Mouse (Mus musculus): ENCODE data around the gene Nrcam. TPM values are rescaled to one million over a fixed set of nuclear protein-coding genes. Genes with fewer than 3 reads are reported as not detected.
A peak's percentile ranks its signal among the peaks of the same experiment; 100 is the strongest.

The Nrcam gene
- polyA plus RNA-seq, 1 experiment from 2014 or later = 0.20 TPM

- no peaks in the 10 kb centered on the region for H3K36me3 ChIP-seq (replicated peaks)
- H3K4me2 ChIP-seq = peak overlapping the region; percentile 18; the same call in 1 of the 2 replicates
- no peak for ATAC-seq (ENCODE audit: insufficient read depth)
- no peak overlapping the region for H3K9ac ChIP-seq
- no peaks in the 10 kb centered on the region for H3K27me3 ChIP-seq
- no peak overlapping the region for H3K4me3 ChIP-seq (replicated peaks)
- H3K9me3 ChIP-seq (replicated peaks) = no peaks in the 10 kb centered on the region
- H3K4me1 ChIP-seq (replicated peaks) = no peaks in the 10 kb centered on the region
- WGBS (ENCODE audit: insufficient replicate concordance) = 6% methylated on average over 8 of the region's 8 CpGs
- H3K27ac ChIP-seq (replicated peaks) = no peak overlapping the region
These were observed 110.2 kb downstream of the Nrcam start for GRCm38 (mm10) chr12:44438884-44439283.

GRCm38 (mm10) chr12:44440230-44440629, 111.5 kb downstream of the Nrcam start:
- no peak overlapping the region for H3K27ac ChIP-seq (replicated peaks)
- ATAC-seq (ENCODE audit: insufficient read depth) = no peak
- 13% methylated on average over 4 of the region's 4 CpGs for WGBS (ENCODE audit: insufficient replicate concordance)
- H3K27me3 ChIP-seq = no peaks in the 10 kb centered on the region
- H3K9ac ChIP-seq = no peak overlapping the region
- H3K36me3 ChIP-seq (replicated peaks) = no peaks in the 10 kb centered on the region
- no peaks in the 10 kb centered on the region for H3K9me3 ChIP-seq (replicated peaks)
- no peak overlapping the region for H3K4me2 ChIP-seq
- H3K4me1 ChIP-seq (replicated peaks) = no peaks in the 10 kb centered on the region
- no peak overlapping the region for H3K4me3 ChIP-seq (replicated peaks)

- Histone ChIP-seq H3K27ac (replicated peaks) (no peak overlapping the region), H3K4me1 (replicated peaks) (no peaks in the 10 kb centered on the region), H3K9ac (no peak overlapping the region), H3K4me3 (replicated peaks) (no peak overlapping the region), H3K4me2 (no peak overlapping the region), H3K9me3 (replicated peaks) (no peaks in the 10 kb centered on the region), H3K27me3 (no peaks in the 10 kb centered on the region), H3K36me3 (replicated peaks) (no peaks in the 10 kb centered on the region)
- no peak for ATAC-seq (ENCODE audit: insufficient read depth)
- 69% methylated on average over 6 of the region's 6 CpGs for WGBS (ENCODE audit: insufficient replicate concordance)
These were observed 122.2 kb downstream of the Nrcam start for GRCm38 (mm10) chr12:44450930-44451329.

- H3K4me3 ChIP-seq (replicated peaks) = no peak overlapping the region
- WGBS (ENCODE audit: insufficient replicate concordance) = 31% methylated on average over 1 of the region's 1 CpGs
- H3K27me3 ChIP-seq = no peaks in the 10 kb centered on the region
- no peak overlapping the region for H3K4me2 ChIP-seq
- H3K27ac ChIP-seq (replicated peaks) = no peak overlapping the region
- ATAC-seq (ENCODE audit: insufficient read depth) = no peak
- H3K9ac ChIP-seq = no peak overlapping the region
- no peaks in the 10 kb centered on the region for H3K36me3 ChIP-seq (replicated peaks)
- H3K4me1 ChIP-seq (replicated peaks) = no peaks in the 10 kb centered on the region
- H3K9me3 ChIP-seq (replicated peaks) = no peaks in the 10 kb centered on the region
These were observed 123.1 kb downstream of the Nrcam start for GRCm38 (mm10) chr12:44451742-44452141.

GRCm38 (mm10) chr12:44453791-44454190, 125.1 kb downstream of the Nrcam start:
- ATAC-seq (ENCODE audit: insufficient read depth) = no peak
- Histone ChIP-seq H3K4me1 (replicated peaks) (no peaks in the 10 kb centered on the region), H3K9ac (no peak overlapping the region), H3K9me3 (replicated peaks) (no peaks in the 10 kb centered on the region), H3K4me2 (no peak overlapping the region), H3K36me3 (replicated peaks) (no peaks in the 10 kb centered on the region), H3K4me3 (replicated peaks) (no peak overlapping the region), H3K27me3 (no peaks in the 10 kb centered on the region), H3K27ac (replicated peaks) (no peak overlapping the region)
- WGBS (ENCODE audit: insufficient replicate concordance) = 67% methylated on average over 4 of the region's 4 CpGs

- H3K9me3 ChIP-seq (replicated peaks) = no peaks in the 10 kb centered on the region
- no peak overlapping the region for H3K9ac ChIP-seq
- ATAC-seq (ENCODE audit: insufficient read depth) = no peak
- no peaks in the 10 kb centered on the region for H3K4me1 ChIP-seq (replicated peaks)
- 58% methylated on average over 4 of the region's 4 CpGs for WGBS (ENCODE audit: insufficient replicate concordance)
- H3K36me3 ChIP-seq (replicated peaks) = no peaks in the 10 kb centered on the region
- H3K4me2 ChIP-seq = no peak overlapping the region
- H3K27me3 ChIP-seq = no peaks in the 10 kb centered on the region
- H3K27ac ChIP-seq (replicated peaks) = no peak overlapping the region
- H3K4me3 ChIP-seq (replicated peaks) = no peak overlapping the region
These were observed 129.3 kb downstream of the Nrcam start for GRCm38 (mm10) chr12:44457961-44458360.

- H3K4me3 ChIP-seq (replicated peaks) = no peak overlapping the region
These were observed 133.8 kb downstream of the Nrcam start for GRCm38 (mm10) chr12:44462436-44462835.

GRCm38 (mm10) chr12:44462976-44463375, 134.3 kb downstream of the Nrcam start:
- no peak for ATAC-seq (ENCODE audit: insufficient read depth)
- WGBS (ENCODE audit: insufficient replicate concordance) = 55% methylated on average over 6 of the region's 6 CpGs
- Histone ChIP-seq H3K4me1 (replicated peaks) (no peaks in the 10 kb centered on the region), H3K4me3 (replicated peaks) (no peak overlapping the region), H3K9ac (no peak overlapping the region), H3K27me3 (no peaks in the 10 kb centered on the region), H3K4me2 (no peak overlapping the region), H3K9me3 (replicated peaks) (no peaks in the 10 kb centered on the region), H3K36me3 (replicated peaks) (no peaks in the 10 kb centered on the region), H3K27ac (replicated peaks) (no peak overlapping the region)

More at GRCm38 (mm10) chr12:44462436-44462835, 133.8 kb downstream of the Nrcam start:
- Histone ChIP-seq H3K27me3 (no peaks in the 10 kb centered on the region), H3K27ac (replicated peaks) (no peak overlapping the region), H3K4me1 (replicated peaks) (no peaks in the 10 kb centered on the region), H3K4me2 (no peak overlapping the region), H3K9ac (no peak overlapping the region), H3K36me3 (replicated peaks) (no peaks in the 10 kb centered on the region), H3K9me3 (replicated peaks) (no peaks in the 10 kb centered on the region)
- ATAC-seq (ENCODE audit: insufficient read depth) = no peak
- 45% methylated on average over 4 of the region's 4 CpGs for WGBS (ENCODE audit: insufficient replicate concordance)

- 63% methylated on average over 5 of the region's 5 CpGs for WGBS (ENCODE audit: insufficient replicate concordance)
- Histone ChIP-seq H3K4me1 (replicated peaks) (no peaks in the 10 kb centered on the region), H3K4me2 (no peak overlapping the region), H3K27ac (replicated peaks) (no peak overlapping the region), H3K27me3 (no peaks in the 10 kb centered on the region), H3K4me3 (replicated peaks) (no peak overlapping the region), H3K9ac (no peak overlapping the region), H3K36me3 (replicated peaks) (no peaks in the 10 kb centered on the region), H3K9me3 (replicated peaks) (no peaks in the 10 kb centered on the region)
- no peak for ATAC-seq (ENCODE audit: insufficient read depth)
These were observed 142.4 kb downstream of the Nrcam start for GRCm38 (mm10) chr12:44471073-44471472.

- Histone ChIP-seq H3K4me3 (replicated peaks) (no peak overlapping the region), H3K4me2 (no peak overlapping the region), H3K9ac (no peak overlapping the region), H3K36me3 (replicated peaks) (no peaks in the 10 kb centered on the region), H3K9me3 (replicated peaks) (no peaks in the 10 kb centered on the region), H3K27me3 (no peaks in the 10 kb centered on the region), H3K4me1 (replicated peaks) (no peaks in the 10 kb centered on the region), H3K27ac (replicated peaks) (no peak overlapping the region)
- no peak for ATAC-seq (ENCODE audit: insufficient read depth)
These were observed 146.7 kb downstream of the Nrcam start for GRCm38 (mm10) chr12:44475355-44475754.

GRCm38 (mm10) chr12:44479260-44480030, 150.8 kb downstream of the Nrcam start:
- 51% methylated on average over 6 of the region's 6 CpGs for WGBS (ENCODE audit: insufficient replicate concordance)
- no peak overlapping the region for H3K4me2 ChIP-seq
- no peaks in the 10 kb centered on the region for H3K9me3 ChIP-seq (replicated peaks)
- no peaks in the 10 kb centered on the region for H3K4me1 ChIP-seq (replicated peaks)
- no peak overlapping the region for H3K4me3 ChIP-seq (replicated peaks)
- no peaks in the 10 kb centered on the region for H3K27me3 ChIP-seq
- no peak for ATAC-seq (ENCODE audit: insufficient read depth)
- H3K27ac ChIP-seq (replicated peaks) = no peak overlapping the region
- no peak overlapping the region for H3K9ac ChIP-seq
- H3K36me3 ChIP-seq (replicated peaks) = no peaks in the 10 kb centered on the region

GRCm38 (mm10) chr12:44480031-44480419, 151.3 kb downstream of the Nrcam start:
- WGBS (ENCODE audit: insufficient replicate concordance) = 71% methylated on average over 2 of the region's 2 CpGs
- no peak overlapping the region for H3K4me3 ChIP-seq (replicated peaks)
- H3K27me3 ChIP-seq = no peaks in the 10 kb centered on the region
- H3K9ac ChIP-seq = no peak overlapping the region
- H3K9me3 ChIP-seq (replicated peaks) = no peaks in the 10 kb centered on the region
- no peaks in the 10 kb centered on the region for H3K4me1 ChIP-seq (replicated peaks)
- no peak overlapping the region for H3K4me2 ChIP-seq
- no peaks in the 10 kb centered on the region for H3K36me3 ChIP-seq (replicated peaks)
- H3K27ac ChIP-seq (replicated peaks) = no peak overlapping the region
- no peak for ATAC-seq (ENCODE audit: insufficient read depth)
